Mouse (Mus musculus) E14TG2a.4 (cell line): ENCODE data around the gene Rps27a.

Experiments used
- CTCF ChIP-seq: conservative IDR thresholded peaks from 2 replicates; pipeline ENCODE4 v1.5.1; 2014; ENCODE audit warnings: low read length
- NANOG ChIP-seq: IDR thresholded peaks from 2 replicates; pipeline ENCODE4 v1.6.1; 2014; ENCODE audit warnings: borderline replicate concordance, low read length, mixed read lengths
- POU5F1 ChIP-seq: IDR thresholded peaks from 2 replicates; pipeline ENCODE4 v1.6.1; 2014; ENCODE audit warnings: low read length, borderline replicate concordance

DNA sequence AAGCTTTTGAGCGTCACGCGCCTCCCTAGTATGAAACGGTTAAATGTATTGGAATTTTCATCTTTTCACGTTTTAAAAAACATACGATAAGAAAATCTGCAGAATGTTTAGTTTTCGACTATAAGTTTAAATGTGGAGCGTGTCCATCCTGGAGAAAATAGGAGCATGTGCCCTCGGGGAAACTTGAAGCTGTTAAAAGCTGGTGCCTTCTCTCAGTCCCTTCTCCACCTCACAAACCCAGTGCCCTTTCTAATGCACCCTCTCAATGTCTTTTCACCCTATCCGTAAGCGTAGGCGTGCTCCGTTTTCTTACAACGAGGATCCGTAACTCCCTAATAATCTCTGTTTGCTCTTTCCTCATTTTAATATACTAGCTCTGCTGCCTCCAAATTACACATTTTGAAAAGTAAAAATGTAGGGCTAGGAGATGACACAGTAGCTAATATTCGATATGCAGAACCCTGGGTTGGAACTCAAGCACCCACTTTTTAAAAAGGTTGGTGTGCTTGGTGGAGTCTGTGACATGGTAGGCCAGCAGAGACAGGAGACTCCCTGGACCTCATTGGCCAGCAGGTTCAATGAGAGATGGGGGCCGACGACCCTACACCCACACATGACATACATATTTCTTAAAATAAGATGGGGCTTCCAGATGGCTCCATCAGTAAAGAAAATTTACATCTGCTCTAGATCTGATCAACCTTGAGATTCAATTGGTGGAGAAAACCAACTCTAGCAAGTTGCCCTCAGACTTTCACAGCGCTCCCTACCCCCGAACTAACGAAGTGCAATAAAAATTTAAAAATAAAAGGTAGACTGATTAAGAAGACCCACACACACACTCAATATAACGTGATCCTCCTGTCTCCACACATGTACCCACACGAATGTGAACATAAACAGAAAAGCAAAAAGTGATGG is 855 bp upstream of the Rps27a start:
- TF ChIP-seq CTCF = no peak
- no peak for TF ChIP-seq NANOG
- TF ChIP-seq POU5F1 = no peak
